Mouse (Mus musculus) liver, embryonic 14.5 days (tissue): ENCODE measurements around the gene Pdhb.

Source experiments
- CTCF ChIP-seq: IDR thresholded peaks from 2 replicates; pipeline ENCODE4 v1.5.1; 2016; ENCODE audit warnings: antibody characterized with exemption, low read depth, control low read depth
- EP300 ChIP-seq: IDR thresholded peaks from 2 replicates; pipeline ENCODE4 v1.6.1; 2016; ENCODE audit warnings: antibody characterized with exemption, low read depth

GRCm38 (mm10) chr14:8148842-8149241, 24.0 kb downstream of the Pdhb start:
- TF ChIP-seq CTCF (no peak), EP300 (no peak)
